Mouse (Mus musculus) bone marrow, adult 2 months (tissue): ENCODE measurements around the gene Mta3. TPM values are rescaled to one million over a fixed set of nuclear protein-coding genes. Genes with fewer than 3 reads are reported as not detected.
"Not testable (repeated sequence)": the region's sequence is repeated elsewhere in the genome, so short reads cannot be mapped to it uniquely, and the experiment has no call there.

ENCODE experiments used
- H3K27ac ChIP-seq: fragments of 200-500 bp; 2 replicates; pipeline ENCODE4 v1.5.1; 2012; ENCODE audit warnings: low read depth, mild to moderate bottlenecking, control low read depth, inconsistent platforms, low read length; ENCODE audit not compliant: control insufficient read depth, poor library complexity, insufficient read depth
- H3K4me1 ChIP-seq: fragments of 200-500 bp; 2 replicates; pipeline ENCODE4 v1.6.1; 2011; ENCODE audit warnings: low read length; ENCODE audit not compliant: control insufficient read depth, insufficient read depth
- H3K4me3 ChIP-seq: fragments of 200-500 bp; replicated peaks from 2 replicates; pipeline ENCODE3; 2011; ENCODE audit warnings: mild to moderate bottlenecking, low read depth, low read length, control low read depth; ENCODE audit not compliant: control insufficient read depth
- CTCF ChIP-seq: fragments of 200-500 bp; IDR thresholded peaks from 2 replicates; pipeline ENCODE4 v1.5.1; 2011; ENCODE audit warnings: low read length, control low read depth; ENCODE audit not compliant: control insufficient read depth, insufficient read depth
- POLR2A ChIP-seq: fragments of 200-500 bp; IDR thresholded peaks from 2 replicates; pipeline ENCODE4 v1.6.1; 2011; ENCODE audit warnings: low read depth, mild to moderate bottlenecking, control low read depth, low read length, borderline replicate concordance; ENCODE audit not compliant: control insufficient read depth
- WGBS: fragments of 180-500 bp; shearing (Covaris S2); methylation state at CpG from one replicate; pipeline ENCODE4 v1.1.7; 2018; 5-methylcytosine and 5-hydroxymethylcytosine counted together
- polyA plus RNA-seq: library from polyadenylated mRNA; stranded (reverse); fragments of >200 nt; gene quantifications from 2 replicates; pipeline ENCODE4 v1.2.4, GENCODE M21; 2011; ENCODE audit warnings: low replicate concordance; ENCODE audit not compliant: missing spikeins, insufficient read depth, insufficient read length

Gene Mta3
- polyA plus RNA-seq, 1 experiment, result 15.8 TPM

DNA sequence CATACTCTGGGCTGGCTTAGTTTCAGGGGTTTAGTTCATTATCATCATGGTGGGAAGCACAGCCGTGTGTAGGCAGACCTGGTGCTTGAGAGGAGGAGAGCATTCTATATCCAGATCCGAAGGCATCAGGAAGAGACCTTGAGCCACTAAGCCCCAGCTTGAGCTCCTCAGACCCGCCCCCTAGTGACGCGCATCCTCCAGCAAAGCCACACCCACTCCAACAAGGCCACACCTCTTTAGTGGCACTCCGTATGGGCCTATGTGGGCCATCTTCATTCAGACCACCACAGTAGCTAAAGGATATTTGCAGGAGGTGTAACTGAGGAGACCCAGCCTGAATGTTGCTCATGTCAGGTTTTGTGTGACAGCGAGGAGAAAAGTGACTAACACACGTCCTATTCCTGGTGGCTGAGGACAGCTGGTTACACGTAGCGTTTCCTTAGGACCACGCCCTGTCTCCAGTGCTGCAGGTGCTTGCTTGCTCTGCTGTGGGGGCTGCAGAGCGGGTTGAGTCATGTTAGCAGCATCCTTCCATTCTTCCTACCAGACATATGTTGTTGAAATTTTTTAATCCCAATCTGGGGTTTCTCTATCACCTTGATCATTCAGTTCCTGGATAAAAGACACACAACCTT lies 148.4 kb downstream of the Mta3 start:
- Histone ChIP-seq H3K4me3 (peak overlapping the region; percentile 16), H3K27ac (no peak overlapping the region), H3K4me1 (no peaks in the 10 kb centered on the region; the same call in 1 of the 2 replicates)
- 58% methylated on average over 12 of the region's 12 CpGs for WGBS
- TF ChIP-seq CTCF, result no peak
- no peak for TF ChIP-seq POLR2A

DNA sequence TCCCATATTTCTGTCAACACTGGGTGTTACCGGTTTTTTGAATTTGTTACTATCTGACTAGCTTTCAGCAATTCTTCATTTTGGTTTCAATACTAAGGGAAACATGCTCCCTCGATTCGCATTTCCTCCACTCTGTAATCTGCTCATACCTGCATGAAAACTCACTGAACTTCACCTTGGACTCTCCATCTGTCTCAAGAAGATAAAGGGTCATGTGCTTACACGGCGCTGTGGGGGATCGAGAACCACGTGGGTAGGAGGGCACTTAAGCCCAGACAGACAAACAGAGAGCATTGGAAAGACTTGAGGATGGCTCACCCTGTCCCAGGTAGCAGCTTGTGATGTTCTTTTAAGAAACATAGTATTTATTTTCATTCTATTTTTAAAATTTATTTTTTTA lies 152.4 kb downstream of the Mta3 start:
- WGBS, result 46% methylated on average over 7 of the region's 7 CpGs
- H3K4me1 ChIP-seq, result no peaks in the 10 kb centered on the region; the same call in 1 of the 2 replicates
- H3K27ac ChIP-seq, result no peak overlapping the region
- no peak for TF ChIP-seq CTCF
- no peak for TF ChIP-seq POLR2A
- no peak overlapping the region for H3K4me3 ChIP-seq

DNA sequence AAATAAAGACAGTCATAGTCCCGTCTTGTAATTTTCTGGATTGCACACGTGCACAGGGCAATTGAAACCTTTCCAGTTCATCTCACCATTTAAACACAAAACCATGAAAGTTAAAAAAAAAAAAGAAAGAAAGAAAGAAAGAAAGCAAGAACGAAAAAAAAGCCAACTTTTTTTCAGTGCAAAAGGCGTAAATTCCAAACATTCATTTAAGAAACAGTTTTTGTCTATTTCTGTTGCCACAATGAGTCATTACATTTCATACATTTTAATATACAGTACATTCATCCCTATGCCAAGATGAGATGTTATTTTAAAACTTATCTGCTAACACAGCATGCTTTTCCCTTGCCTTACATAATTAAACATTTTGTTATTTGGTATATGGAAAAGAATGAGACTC lies 153.7 kb downstream of the Mta3 start:
- WGBS, result 90% methylated on average over 4 of the region's 4 CpGs
- no peak overlapping the region for H3K27ac ChIP-seq
- H3K4me3 ChIP-seq, result no peak overlapping the region
- TF ChIP-seq CTCF (no peak), POLR2A (no peak)
- H3K4me1 ChIP-seq, result no peaks in the 10 kb centered on the region; the same call in 1 of the 2 replicates

DNA sequence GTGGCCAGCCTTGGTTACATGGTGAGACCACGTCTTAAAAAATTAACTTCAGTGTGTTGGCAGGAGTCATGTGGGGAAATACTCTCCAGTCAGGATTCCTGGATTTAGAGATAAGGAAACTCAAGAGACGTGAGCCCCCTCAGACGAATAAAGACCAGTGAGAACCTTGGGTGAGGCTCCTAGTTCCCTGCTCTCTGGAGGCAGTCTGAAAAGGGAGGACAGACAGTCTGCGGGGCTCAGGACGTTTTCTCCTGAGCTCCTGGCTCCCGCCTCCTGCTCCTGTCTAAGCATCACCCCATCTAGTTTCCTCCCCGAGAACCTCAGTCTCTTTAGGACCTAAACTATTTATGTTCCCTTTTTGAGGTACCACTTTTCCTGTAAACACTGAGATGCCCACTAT lies 154.3 kb downstream of the Mta3 start:
- H3K4me1 ChIP-seq, result no peaks in the 10 kb centered on the region; the same call in 1 of the 2 replicates
- TF ChIP-seq POLR2A (no peak), CTCF (no peak)
- no peak overlapping the region for H3K4me3 ChIP-seq
- H3K27ac ChIP-seq, result no peak overlapping the region
- WGBS, result 71% methylated on average over 7 of the region's 7 CpGs

DNA sequence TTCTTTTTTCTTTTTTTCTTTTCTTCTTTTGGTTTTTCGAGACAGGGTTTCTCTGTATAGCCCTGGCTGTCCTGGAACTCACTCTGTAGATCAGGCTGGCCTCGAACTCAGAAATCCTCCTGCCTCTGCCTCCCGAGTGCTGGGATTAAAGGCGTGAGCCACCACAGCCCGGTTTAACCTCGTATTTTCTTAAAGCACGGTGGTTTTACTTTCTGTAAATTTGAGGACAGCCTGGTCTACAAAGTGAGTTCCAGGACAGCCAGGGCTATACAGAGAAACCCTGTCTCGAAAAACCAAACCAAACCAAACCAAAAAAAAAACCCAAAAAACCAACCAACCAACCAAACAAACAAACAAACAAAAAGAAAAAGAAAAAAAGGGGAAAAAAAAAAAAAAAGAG lies 155.0 kb downstream of the Mta3 start:
- not testable (repeated sequence) for H3K27ac ChIP-seq, H3K4me1 ChIP-seq, H3K4me3 ChIP-seq
- 69% methylated on average over 8 of the region's 8 CpGs for WGBS

DNA sequence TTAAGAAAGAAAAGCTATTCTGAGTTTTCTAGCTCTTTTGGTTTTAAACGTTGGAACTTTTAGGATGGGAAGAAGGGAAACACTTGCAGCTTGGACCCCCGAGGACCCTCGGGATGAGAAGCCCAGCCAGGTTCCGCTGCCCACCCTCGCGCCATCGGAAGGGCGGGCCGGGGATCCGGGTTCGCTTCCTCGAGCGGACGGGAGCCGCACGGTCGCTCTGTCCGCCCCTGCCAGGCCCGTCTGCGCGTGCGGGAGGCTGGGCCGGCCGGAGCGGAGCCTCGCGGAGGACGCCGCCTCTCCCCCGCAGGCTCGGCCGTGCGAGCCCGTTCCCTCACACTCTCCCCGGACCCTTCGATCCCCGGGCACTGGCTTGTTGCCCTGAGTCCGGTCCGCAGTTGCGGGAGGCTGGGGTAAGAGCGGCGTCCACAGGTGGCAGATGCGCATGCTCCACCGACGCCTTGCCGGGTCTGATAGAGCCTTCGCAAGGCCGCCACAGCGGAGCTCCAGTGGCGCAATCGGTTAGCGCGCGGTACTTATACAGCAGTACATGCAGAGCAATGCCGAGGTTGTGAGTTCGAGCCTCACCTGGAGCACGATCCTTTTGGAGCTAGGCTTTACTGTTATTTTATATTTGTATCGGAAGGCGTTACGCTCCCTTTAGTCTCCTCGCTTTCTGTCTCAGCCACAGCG lies 155.6 kb downstream of the Mta3 start:
- H3K4me1 ChIP-seq, result no peaks in the 10 kb centered on the region; the same call in 1 of the 2 replicates
- WGBS, result under 1% methylated on average over 57 of the region's 62 CpGs
- TF ChIP-seq CTCF (peak; percentile 21; the same call in 1 of the 2 replicates), POLR2A (peak; percentile 75; the same call in 1 of the 2 replicates)
- peak overlapping the region; percentile 94 for H3K27ac ChIP-seq
- H3K4me3 ChIP-seq, result peak overlapping the region; percentile 90

DNA sequence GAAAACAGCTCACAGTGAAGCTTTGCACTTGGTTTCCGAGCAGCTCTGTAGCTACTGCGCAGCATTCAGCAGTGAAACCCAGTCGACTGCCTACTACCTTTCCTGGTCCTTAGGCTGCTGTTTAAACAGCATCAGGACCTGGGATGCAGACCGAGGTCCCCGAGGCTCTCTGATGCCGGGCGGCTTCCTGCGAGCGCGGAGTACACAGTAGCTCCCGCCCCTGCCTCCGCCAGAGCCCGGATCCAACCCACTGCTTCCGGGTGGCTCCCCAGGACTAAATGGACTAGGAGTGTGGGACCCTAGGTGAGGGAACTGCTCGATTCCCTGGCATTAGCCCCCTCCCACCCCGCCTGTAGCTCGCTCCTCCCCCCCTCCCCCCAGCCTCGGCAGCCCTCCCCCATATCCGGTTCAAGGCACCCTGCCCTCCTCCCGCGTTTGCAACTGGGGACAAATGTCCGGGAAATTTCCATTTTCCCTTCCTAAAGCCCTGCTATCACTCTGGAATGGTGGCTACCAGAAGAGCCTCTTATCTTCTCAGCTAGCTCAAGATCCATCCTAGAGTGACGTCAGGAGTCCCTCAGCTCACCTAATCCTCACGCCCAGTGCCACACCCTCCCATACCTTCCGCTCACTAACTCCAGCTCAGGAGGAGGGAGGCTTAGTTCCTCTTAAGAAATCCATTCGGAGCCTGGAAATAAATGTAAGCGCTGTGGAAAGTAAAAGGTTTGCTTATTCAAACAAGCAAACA lies 156.3 kb downstream of the Mta3 start:
- H3K4me3 ChIP-seq, result peak overlapping the region; percentile 90
- under 1% methylated on average over 27 of the region's 27 CpGs for WGBS
- no peaks in the 10 kb centered on the region; the same call in 1 of the 2 replicates for H3K4me1 ChIP-seq
- no peak for TF ChIP-seq CTCF
- TF ChIP-seq POLR2A, result 0 out of 2 replicates have a peak, but pooled peaks have one; percentile 26
- peak overlapping the region; percentile 94 for H3K27ac ChIP-seq

DNA sequence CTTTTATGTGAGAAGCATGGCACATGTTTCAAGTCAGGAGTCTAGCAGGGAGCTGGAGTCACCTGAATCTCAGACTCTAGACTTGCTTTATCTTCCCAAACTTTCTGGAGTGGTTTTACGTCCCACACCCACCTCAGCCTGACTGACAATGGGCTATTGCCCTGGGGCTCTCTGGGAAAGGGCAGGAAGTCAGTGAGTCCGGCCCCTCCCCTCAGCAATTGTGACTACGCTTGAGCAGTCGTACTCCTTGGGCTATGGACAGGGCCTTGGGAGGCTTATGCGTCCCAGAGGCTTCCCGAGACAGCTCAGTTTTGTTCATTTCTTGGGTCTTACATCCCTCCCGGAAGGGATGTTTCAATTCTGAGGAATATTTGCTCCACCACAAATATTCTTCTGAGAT lies 159.4 kb downstream of the Mta3 start:
- no peak overlapping the region for H3K4me3 ChIP-seq
- H3K4me1 ChIP-seq, result no peaks in the 10 kb centered on the region
- H3K27ac ChIP-seq, result no peak overlapping the region
- WGBS, result 79% methylated on average over 7 of the region's 7 CpGs
- no peak for TF ChIP-seq CTCF
- TF ChIP-seq POLR2A, result no peak
